Mouse (Mus musculus) urinary bladder, postnatal 36 days (tissue): ENCODE data around the gene Map3k14.
"Not testable (repeated sequence)": the region's sequence is repeated elsewhere in the genome, so short reads cannot be mapped to it uniquely, and the experiment has no call there.

Experiments used
- DNase-seq, 2 experiments: peaks; one replicate each; pipeline ENCODE4 v3.0.0; 2022; ENCODE audit warnings: low spot score in 2 of 2, mixed read lengths in 1 of 2

Map3k14 gene

DNA sequence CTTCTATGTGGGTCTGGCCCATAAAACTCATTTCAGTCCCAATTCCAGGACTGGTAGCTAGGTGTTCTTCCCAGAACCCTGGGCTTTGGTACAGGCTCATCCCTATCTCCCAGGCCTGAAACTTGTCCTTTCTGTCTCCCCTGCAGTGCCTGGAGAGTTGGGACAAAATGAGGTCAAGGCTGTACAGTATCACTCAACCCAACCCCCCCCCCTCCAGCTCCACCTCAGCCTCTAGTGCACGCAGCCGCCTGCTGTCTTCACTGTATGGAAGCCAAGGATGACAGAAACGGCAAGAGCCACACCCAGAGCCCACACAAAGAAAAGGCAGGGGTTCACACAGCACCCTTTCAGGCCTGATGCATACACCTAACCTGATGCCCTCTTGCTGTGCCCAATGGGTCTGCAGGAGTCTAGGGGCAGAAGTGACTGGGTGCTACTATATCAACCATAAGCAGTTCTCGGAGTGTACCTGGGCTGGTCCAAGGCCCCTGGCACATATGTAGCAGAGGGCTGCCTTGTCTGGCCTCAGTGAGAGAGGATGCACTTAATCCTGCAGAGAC lies 20.5 kb downstream of the Map3k14 start:
- DNase-seq = no peak

DNA sequence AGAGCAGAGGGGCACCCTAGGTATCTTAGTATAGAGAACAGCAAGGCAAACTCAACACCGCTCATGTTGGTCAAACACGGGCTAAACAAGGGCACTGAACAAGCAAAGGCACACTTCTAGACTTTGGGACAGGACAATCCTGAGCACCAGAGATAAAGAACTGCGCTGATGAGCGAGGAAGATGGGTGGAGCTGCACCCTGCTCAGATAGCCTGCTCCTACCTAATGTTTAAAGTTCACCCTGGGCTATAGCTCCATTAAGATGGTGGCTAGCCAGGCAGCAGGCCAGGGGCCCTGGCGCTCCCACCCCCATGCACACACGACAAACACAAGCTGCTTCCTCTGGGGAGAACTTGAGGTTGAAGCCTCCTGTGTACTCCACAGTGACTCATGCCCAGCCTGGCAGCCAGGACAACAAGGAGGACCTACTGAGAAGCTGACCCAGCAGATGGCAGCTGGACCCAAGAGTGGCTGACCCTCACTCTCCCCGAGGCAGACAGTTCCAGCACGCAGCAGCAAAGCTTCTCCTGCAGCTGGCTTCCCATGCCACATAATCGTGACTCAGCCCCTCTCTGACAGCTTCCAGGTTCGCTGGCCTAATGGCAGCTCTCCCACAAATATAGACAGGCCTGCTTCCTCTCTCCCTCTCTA lies 21.1 kb downstream of the Map3k14 start:
- peak; percentile 41 to 58 for DNase-seq

DNA sequence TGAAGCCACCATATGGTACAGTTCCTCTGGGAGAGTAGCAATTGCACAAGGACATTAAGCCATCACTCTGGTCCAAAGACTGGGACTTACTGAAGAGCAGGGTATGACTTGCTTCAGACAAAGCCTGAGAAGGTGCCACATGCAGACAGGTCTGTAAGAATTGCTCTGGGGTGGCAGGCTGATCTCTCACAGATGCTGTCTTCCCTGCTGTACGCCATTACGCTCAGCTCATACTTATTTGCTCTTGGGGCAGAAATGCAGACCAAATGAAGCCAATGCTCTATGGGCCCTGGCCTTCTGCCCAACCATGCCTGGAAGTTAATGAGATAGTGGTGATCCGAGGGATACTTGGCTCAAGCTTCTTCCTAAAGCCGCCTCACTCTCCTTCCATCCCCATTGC lies 22.4 kb downstream of the Map3k14 start:
- no peak for DNase-seq

- DNase-seq = no peak
Observed at GRCm38 (mm10) chr11:103240740-103241139, 26.5 kb downstream of the Map3k14 start.

DNA sequence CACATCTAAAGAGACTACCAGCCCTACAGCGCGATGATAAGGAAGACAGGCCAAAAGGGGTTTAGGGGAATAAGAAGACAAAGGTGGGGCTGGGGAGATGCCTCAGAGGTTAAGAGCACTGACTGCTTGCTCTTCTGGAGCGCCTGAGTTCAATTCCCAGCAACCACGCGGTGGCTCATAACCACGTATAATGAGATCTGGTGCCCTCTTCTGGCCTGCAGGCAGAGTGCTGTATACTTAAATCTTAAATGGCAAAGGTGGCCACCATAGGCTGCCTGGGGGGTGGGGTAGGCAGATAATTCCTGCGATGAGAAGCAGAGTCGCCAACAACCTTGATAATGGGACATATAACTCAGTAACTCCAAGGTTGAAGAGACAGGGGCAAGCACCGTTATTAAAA lies 29.5 kb downstream of the Map3k14 start:
- no peak for DNase-seq

- peak; percentile 64 to 75 for DNase-seq
Observed at GRCm38 (mm10) chr11:103236903-103237302, 30.4 kb downstream of the Map3k14 start.

GRCm38 (mm10) chr11:103236431-103236830 lies 30.8 kb downstream of the Map3k14 start:
- no peak for DNase-seq

DNA sequence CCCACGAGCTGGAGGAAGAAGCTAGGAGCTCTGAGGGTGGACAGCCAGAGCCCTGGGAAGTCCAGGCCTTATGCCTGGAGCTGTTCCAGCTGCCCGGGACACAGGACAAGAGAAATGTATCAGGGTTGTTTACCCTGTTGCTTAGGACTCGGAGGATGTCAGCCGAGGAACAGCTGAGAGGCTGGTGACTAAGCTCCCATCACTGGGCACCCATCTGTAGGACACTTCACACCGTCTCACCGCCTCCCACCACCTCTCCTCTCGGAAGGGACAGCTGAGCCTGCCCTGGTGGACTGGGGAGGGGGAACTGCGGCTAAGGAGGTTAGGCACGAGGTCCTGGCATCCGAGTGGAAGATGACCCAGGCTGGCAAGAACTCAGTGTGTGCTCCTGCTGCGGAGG lies 31.6 kb downstream of the Map3k14 start:
- DNase-seq = no peak

DNA sequence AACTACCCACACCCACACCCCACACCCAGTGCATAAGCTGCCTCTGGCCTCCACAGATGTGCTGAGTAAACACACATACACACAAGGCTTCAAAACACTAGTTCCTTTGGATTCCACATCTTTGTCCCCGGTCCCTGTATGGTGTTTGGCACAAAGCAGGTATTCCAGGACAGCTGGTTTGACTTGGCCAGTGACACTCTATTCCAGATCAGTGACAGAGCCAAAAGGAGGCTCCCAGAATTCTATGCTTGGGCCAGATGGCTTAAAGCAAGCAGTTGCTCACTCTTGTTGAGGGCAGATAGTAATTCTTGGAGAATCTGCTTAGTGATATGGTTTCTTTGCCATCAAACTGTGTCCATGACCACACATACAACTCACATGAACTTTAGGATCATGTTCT lies 32.8 kb downstream of the Map3k14 start:
- DNase-seq = no peak

GRCm38 (mm10) chr11:103232966-103233365 lies 34.3 kb downstream of the Map3k14 start:
- peak; percentile 73 to 82 for DNase-seq

DNA sequence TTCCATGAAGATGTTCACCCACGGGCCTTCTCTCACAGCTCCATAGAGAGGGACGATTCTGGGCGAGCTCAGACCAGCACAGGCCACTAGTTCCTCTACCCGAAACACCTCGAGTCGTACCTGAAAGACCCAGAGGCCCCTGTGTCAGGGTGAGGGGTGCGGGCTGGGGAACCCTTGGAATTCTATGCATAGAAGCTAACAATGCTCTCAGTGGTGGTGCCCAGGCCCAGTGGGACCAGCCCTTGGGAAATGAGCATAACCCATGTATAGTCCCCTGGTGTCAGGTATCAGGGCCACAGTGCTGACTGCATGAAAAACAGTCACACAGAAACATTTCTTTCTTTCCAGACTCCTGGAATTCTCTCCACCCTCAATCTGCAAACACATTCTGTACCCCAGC lies 35.9 kb downstream of the Map3k14 start:
- no peak for DNase-seq

- DNase-seq = no peak
Observed at GRCm38 (mm10) chr11:103230626-103231025, 36.6 kb downstream of the Map3k14 start.

DNA sequence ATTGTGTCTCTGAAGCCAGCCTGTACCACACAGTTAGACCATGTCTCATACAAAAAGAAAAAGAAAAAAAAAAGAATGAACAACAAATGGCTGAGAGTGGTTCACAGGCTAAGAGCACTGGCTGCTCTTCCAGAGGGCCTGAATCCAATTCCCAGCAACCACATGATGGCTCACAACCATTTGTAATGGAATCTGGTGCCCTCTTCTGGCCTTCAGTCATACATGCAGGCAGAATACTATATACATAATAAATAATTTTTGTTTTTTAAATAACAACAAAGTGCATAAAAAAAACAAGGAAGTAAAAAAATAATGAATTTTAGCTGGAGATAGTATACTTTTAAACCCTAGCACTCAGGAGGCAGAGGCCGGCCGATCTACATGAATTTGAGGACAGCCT lies 37.7 kb downstream of the Map3k14 start:
- DNase-seq = no peak

DNA sequence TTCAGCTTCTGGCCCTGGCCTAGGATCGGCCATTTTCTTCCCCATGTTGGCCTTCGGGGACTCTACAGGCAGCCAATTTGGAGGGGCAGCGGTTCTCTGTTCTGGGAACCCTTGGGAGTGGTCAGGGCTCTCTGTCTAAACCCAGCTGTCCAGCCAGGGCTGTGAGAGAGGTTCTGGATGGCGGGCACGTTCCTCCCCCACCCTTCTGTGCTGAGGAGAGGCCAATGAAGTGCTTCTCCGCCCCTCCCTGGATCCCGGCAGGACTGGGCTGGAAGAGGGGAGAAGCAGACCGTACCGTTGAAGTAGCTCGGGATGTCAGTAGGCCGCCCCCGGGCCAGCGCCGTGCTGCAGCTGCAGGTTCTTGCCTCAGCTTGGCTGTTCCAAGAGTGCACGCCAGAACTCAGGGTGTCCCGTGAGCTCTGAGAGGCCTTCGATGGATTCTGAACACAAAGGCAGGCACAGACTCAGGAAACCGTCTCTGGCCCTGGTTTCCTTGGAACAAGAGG lies 43.3 kb downstream of the Map3k14 start:
- DNase-seq = no peak

DNA sequence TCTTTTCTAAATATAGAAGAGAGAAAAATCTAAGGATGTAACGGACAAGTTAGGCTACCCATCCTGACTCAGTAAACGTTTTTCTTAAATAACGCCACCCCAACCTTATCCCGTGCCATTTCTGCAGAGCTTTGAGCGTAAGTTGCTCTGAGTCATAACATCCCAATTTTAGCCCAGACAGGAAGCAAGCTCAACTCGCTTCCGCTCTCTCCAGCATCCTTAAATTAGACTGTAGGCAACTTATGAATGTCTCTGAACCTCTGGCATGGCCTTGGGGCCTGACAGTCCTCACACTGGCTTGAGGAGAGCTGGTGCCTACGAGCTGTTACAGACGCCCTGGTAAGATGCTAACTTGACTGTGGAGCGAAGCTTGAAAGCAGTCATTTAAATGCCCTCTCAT lies 43.8 kb downstream of the Map3k14 start:
- no peak for DNase-seq

DNA sequence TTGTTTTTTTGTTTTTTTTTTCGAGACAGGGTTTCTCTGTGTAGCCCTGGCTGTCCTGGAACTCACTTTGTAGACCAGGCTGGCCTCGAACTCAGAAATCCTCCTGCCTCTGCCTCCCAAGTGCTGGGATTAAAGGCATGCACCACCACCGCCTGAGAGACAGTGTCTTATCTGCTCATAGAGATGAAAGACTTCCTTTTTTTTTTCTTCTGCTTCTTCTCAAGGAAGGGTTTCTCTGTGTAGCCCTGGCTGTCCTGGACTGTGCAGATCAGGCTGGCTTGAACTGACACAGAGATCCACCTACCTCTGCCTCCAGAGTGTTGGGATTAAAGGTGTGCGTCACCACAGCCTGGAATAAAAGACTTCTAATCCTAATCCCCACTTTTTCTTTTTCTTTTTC lies 44.6 kb downstream of the Map3k14 start:
- DNase-seq = not testable (repeated sequence)

- DNase-seq = no peak
Observed at GRCm38 (mm10) chr11:103221437-103221836, 45.8 kb downstream of the Map3k14 start.

- no peak for DNase-seq
Observed at GRCm38 (mm10) chr11:103219995-103220394, 47.3 kb downstream of the Map3k14 start.

- DNase-seq = no peak
Observed at GRCm38 (mm10) chr11:103219259-103219658, 48.0 kb downstream of the Map3k14 start.

GRCm38 (mm10) chr11:103218517-103218901 lies 48.8 kb downstream of the Map3k14 start:
- no peak for DNase-seq

DNA sequence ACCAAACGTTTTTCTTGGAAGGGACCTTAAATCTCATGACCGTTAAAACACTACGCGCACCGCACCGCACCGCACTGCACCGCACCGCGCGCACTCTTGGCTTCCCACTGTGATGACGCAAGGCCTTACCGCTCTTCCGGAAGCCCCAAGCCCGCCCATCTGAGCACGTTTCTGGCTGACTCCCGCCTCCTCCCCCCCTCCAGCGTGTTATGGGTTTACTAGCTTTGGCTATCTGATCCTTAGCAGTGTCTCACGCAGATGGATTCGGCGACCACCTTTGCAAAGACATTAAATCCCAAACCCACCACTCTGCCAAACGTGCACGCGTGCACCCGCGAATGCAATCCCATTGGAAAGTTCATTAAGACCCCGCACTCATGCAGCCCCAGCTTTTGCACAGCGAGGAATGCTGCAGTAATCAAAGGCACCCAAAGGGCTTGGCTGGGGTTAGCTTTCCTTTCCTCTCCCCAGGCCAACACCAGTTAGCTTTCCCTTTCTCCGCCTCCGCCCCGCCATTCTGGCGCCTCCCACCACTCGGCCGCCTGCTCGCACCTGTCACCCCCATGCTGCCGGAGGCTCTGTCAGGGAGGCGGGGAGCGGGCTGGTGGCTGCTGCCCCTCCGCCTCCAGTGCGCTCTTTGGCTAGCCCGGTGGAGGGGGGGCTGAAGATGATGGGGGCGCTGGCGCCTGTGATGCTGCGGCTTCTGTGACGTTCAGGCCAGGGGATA lies 49.3 kb downstream of the Map3k14 start, which contains the start of gene Spata32:
Gene Spata32, minus strand, starts transcription at position 643 of the 727 bp plus-strand sequence.
- peak; percentile 30 to 43 for DNase-seq

DNA sequence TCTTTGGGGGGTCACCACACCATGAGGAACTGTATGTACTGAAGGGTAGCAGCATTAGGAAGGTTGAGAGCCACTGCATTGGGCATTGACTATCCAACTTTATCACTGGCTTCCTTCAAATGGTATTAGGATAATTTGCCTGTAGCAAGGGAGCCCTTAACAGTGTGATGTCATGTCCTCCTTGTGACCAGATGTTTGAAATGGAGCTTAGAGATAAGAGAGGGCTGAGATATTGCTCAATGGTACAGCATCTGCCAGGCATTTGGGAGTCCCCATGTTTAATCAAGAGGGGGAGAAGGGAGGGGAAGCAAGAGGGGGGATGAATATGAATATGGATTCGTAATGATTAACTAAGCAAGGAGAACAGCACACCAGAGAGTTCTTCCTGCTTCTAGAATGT lies 51.9 kb downstream of the Map3k14 start:
- DNase-seq = no peak

GRCm38 (mm10) chr11:103213712-103214111 lies 53.6 kb downstream of the Map3k14 start:
- no peak for DNase-seq
